Mouse (Mus musculus) lung, adult 18-20 months (tissue): ENCODE results near the gene Park7.
"Not testable (repeated sequence)": the region's sequence is repeated elsewhere in the genome, so short reads cannot be mapped to it uniquely, and the experiment has no call there.

Experiments used
- DNase-seq, 2 experiments: peaks; one replicate each; pipeline ENCODE4 v3.0.0; 2022; ENCODE audit warnings: mixed read lengths in 2 of 2

The Park7 gene

GRCm38 (mm10) chr4:150910164-150910951 lies 3.9 kb downstream of the Park7 start:
- no peak for DNase-seq

GRCm38 (mm10) chr4:150909451-150910156 lies 4.6 kb downstream of the Park7 start:
- DNase-seq = peak; percentile 97 to 99

GRCm38 (mm10) chr4:150908512-150908911 lies 5.7 kb downstream of the Park7 start:
- not testable (repeated sequence) for DNase-seq

- no peak for DNase-seq
Measured at GRCm38 (mm10) chr4:150907099-150907498, 7.1 kb downstream of the Park7 start.

- no peak for DNase-seq
Measured at GRCm38 (mm10) chr4:150903091-150903742, 11.0 kb downstream of the Park7 start.

- DNase-seq = peak in 1 of 2 experiments; percentile 13
Measured at GRCm38 (mm10) chr4:150902062-150902461, 12.2 kb downstream of the Park7 start.

GRCm38 (mm10) chr4:150901651-150902050 lies 12.6 kb downstream of the Park7 start:
- peak; percentile 78 to 83 for DNase-seq

GRCm38 (mm10) chr4:150900486-150900885 lies 13.8 kb downstream of the Park7 start:
- DNase-seq = no peak

- DNase-seq = peak; percentile 69 to 71
Measured at GRCm38 (mm10) chr4:150898716-150899365, 15.4 kb downstream of the Park7 start.

- DNase-seq = no peak
Measured at GRCm38 (mm10) chr4:150896896-150897624, 17.2 kb downstream of the Park7 start.

- DNase-seq = no peak
Measured at GRCm38 (mm10) chr4:150894718-150895501, 19.3 kb downstream of the Park7 start.

- no peak for DNase-seq
Measured at GRCm38 (mm10) chr4:150891308-150891707, 22.9 kb downstream of the Park7 start.

- peak; percentile 37 to 65 for DNase-seq
Measured at GRCm38 (mm10) chr4:150889955-150890315, 24.3 kb downstream of the Park7 start.

GRCm38 (mm10) chr4:150889273-150889954 lies 24.8 kb downstream of the Park7 start:
- no peak for DNase-seq

GRCm38 (mm10) chr4:150888492-150888891 lies 25.7 kb downstream of the Park7 start:
- no peak for DNase-seq

GRCm38 (mm10) chr4:150887903-150888302 lies 26.3 kb downstream of the Park7 start:
- DNase-seq = no peak

GRCm38 (mm10) chr4:150882632-150883031 lies 31.6 kb downstream of the Park7 start:
- DNase-seq = no peak

- no peak for DNase-seq
Measured at GRCm38 (mm10) chr4:150880364-150880763, 33.9 kb downstream of the Park7 start.

- no peak for DNase-seq
Measured at GRCm38 (mm10) chr4:150879631-150880030, 34.6 kb downstream of the Park7 start.

GRCm38 (mm10) chr4:150875393-150875792 lies 38.8 kb downstream of the Park7 start:
- no peak for DNase-seq

GRCm38 (mm10) chr4:150874416-150874815 lies 39.8 kb downstream of the Park7 start:
- not testable (repeated sequence) for DNase-seq
